Mouse (Mus musculus) urinary bladder, postnatal 36 days (tissue): ENCODE measurements around the gene Ahcy.
"Not testable (repeated sequence)": the region's sequence is repeated elsewhere in the genome, so short reads cannot be mapped to it uniquely, and the experiment has no call there.

ENCODE experiments used
- DNase-seq, 2 experiments: peaks; one replicate each; pipeline ENCODE4 v3.0.0; 2022; ENCODE audit warnings: low spot score in 2 of 2, mixed read lengths in 1 of 2

Ahcy gene

DNA sequence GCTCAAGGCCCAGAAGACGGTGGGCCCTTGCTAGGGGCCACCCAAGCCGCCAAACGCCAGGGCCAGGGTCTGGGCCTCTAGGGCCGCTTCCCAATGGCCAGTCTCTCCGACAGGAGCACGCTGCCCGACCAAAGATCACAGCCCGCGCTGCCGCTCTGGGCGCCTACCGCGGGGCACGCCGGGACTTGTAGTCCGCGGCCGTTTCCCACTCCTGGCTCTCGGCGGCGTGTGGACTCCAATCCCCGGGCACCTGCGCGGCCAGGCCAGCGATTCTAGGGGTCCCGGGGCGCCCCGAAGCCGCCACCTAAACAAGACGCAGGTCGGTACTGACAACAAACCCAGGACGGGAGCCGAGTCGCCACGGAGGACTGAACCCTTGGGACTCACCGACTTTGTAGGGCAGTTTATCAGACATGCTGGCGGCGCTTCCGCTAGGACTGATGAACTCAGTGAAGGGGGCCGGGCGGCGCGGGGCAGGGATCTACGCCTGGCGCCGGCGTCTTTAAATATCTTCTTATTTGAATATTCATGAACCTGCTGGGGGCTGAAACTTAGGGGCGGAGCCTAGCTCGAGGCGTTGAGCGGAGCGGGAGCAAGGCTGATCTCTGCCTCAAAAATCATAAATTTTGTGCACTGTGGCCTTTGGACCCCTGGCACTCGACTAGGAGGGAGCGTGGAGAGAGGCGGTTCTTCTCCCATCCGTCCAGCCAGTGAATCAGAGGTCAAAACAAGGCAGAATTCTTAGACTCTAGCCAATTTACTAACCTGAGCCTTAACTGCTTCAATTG lies at the start of gene Ahcy:
Ahcy (minus strand) TSS at position 520 of the 788 bp plus-strand sequence.
- peak; percentile 86 to 87 for DNase-seq

- no peak for DNase-seq
These were observed 41.0 kb upstream of the Ahcy start for GRCm38 (mm10) chr2:155115216-155115830.

- not testable (repeated sequence) for DNase-seq
These were observed 33.0 kb upstream of the Ahcy start for GRCm38 (mm10) chr2:155107276-155107675.

DNA sequence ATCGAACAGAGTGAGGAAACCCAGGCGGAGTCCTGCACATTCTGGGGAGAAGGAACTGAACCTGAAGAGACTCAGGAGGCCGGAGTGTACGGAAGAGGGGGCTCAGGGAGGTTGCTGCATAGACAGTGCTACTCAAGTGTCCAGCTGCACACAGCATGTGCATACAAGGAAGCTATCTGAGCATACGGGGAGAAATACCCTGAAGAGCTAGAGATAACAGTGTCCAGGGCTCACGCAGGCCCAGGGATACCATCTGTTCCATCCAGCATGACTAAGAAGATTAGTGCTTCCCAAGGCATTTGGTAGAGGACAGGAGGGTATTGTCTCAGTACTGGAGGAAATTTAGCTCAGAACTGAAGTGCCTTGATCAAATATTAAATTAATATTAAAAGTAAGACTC lies 29.3 kb upstream of the Ahcy start:
- DNase-seq = no peak

DNA sequence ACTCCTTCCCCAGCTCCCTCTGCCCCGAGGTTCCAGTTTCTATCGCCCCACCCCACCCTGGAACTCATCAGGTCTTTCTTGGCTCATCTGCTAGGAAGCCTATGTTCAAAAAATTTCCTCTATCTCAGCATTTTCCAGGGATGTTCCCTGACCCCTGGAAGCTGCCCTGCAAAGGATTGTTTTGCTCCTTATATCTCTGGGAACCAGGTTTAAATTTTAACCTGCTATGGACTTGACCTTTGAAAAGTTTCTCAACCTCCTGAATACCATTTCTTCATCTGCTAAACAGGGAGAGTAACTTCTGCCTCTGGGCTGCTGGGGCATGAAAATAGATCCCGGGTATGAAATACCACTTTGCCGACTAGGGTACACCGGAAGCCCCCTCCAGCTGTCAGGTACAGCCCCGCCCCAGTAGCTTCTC lies 27.5 kb upstream of the Ahcy start:
- DNase-seq = no peak

- no peak for DNase-seq
These were observed 26.5 kb upstream of the Ahcy start for GRCm38 (mm10) chr2:155100796-155101259.

DNA sequence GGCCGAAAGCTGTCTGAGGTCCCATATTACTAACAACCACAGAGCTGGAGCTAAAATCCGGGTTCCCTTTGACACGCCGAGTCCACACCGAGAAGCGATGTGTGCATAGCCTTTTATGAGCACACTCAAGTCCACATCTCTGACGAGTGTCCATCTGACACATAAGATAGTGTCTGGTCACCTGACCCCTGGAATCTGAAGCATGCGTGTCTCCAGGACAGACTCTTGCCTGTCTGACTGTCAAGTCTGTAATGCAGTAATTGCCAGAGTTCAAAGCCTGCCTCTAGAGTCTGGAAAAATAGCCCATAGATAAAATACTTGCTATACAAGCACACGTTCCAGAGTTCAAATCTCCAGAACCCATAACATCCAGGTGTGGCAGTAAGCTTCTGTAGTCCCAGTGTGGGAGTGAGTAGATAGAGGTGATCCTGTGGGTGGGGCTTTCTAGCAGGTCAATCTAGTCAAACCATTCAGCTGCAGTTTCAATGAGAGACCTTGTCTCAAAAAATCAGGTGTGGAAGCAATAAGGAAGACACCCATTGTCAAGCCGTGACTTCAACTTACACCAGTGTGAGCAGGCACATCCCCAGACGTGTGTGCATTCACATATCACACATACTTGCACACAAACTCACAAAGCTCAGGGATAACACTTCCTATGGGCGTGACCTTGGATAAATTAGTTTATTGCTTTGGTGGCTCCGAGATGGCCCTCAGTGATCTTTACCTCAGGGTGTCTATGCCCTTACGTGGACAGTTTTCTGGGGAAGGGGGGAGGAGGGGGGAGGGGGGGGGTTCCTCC lies 25.9 kb upstream of the Ahcy start:
- DNase-seq = no peak

GRCm38 (mm10) chr2:155099421-155099820 lies 25.1 kb upstream of the Ahcy start:
- no peak for DNase-seq

DNA sequence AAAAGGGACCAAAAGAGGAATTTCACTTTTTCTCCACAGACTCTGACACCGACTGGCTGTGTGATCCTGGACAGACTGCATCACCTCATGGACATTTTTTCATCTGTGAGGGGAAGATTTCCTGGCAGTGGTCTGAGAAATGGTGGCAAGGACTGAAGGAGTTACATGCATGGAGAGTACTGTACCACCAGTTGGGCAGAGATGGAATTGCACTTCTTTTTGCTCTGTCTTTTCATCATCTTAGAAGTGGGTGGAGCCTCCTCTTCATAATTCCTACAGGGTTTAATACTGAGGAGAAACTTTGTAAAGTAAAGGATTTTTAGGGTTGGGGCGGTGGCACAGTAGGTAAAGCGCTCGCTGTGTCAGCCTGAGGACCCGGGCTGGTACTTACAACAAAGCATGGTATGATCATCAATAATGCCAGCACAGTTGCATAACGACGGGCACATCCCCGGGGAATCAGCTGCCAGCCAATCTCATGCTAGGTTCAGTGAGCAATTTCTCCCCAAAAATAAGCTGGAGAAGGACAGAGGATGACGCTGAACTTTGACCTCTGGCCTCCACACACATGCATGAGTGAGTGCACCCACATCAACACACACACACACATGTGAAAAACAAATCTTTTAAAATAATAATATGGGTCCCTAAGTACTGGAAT lies 24.6 kb upstream of the Ahcy start:
- DNase-seq = peak in 1 of 2 experiments; percentile 9

GRCm38 (mm10) chr2:155093418-155093817 lies 19.1 kb upstream of the Ahcy start:
- no peak for DNase-seq

GRCm38 (mm10) chr2:155091743-155092075 lies 17.4 kb upstream of the Ahcy start:
- no peak for DNase-seq

DNA sequence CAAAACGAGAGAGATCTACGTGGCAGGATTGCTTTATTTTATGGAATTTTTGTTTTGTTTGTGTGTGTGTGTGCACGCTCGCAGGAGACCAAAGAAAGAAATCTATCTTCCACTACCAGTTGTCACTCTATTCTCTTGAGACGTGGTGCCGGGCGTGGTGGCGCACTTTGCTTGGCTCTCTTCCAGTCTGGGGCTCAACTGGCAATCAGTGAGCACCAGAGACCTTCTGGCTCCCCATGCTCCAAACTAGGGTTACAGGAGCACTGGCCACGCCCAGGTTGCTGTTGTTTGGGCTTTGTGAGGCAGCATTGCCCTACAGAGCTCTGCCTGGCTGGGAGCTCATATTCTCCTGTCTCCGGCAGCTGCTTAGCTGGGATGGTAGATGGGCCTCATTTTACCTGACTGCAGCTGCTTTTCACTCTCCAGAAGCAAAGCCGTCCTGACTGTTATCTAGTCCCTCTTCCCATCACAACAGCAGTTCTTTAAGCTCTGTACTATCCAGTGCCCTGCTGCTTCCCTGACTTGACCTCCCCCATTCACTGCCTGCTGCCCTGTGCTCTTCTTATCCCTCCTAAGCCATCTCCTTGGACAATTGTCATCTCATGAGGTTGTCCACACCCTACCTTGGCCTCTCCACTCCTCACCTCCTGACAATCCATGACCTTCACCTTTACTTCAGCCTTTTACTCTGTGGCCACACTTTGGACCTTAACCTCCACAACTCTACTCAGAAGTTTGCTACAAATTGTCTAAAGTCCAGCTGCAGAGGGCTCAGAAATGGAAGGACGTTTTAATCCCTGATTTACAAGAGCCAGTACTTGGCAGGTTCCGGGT lies 16.8 kb upstream of the Ahcy start:
- no peak for DNase-seq

- DNase-seq = no peak
These were observed 14.0 kb upstream of the Ahcy start for GRCm38 (mm10) chr2:155088264-155088663.

DNA sequence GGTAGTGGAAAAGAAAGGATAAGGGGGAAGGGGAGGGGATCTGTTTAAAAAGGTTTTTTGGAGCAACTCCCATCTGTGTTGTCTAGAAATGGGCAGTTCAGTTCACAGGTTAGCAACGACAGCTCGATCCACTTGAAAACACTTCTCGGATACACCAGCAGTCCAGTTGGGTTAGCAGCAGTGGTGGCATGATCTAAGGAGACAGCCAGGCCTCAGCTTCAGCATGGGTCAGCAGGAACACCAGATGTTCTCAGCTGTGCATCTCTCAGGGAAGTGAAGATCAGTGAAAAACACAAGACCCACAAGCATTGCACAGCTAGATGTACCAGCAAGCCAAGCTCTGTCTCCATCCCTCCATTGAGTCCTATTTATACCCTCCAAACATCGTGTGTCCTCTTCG lies 12.0 kb upstream of the Ahcy start:
- no peak for DNase-seq

- no peak for DNase-seq
These were observed 10.2 kb upstream of the Ahcy start for GRCm38 (mm10) chr2:155084546-155084945.

DNA sequence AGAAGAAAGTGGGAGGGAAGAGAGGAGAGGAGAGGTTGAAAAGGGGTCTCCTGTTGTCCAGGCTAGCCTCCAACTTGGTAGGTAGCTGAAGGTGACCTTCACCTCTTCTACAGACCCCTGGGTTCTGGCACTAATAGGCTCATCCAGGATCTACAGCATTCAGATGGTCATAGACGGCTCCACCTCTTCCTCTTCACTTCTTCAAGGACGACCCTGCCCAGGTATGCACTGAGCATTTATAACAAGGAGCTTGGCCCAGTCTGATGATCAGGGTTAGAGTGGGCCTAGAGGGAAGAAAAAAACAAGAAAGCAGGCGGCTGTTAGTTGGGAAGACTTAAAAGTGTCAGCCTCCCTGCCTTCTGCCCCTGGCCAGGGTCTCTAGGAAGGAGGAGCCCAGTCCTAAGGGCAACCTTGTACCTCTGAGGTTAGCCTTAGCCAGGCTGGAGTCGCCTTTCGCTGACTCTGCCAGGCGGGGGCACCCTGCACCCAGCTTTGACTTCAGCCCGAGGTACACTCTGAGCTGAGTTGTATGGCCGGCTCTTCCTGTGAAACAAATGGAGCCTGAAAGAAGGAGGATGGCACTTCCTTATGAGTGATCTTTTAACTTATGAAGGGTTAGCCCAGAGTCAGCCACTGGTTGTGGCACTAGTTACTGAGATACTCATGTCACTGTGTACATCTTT lies 8.0 kb upstream of the Ahcy start:
- DNase-seq = peak; percentile 52 to 72

GRCm38 (mm10) chr2:155081056-155081455 lies 6.8 kb upstream of the Ahcy start:
- no peak for DNase-seq

DNA sequence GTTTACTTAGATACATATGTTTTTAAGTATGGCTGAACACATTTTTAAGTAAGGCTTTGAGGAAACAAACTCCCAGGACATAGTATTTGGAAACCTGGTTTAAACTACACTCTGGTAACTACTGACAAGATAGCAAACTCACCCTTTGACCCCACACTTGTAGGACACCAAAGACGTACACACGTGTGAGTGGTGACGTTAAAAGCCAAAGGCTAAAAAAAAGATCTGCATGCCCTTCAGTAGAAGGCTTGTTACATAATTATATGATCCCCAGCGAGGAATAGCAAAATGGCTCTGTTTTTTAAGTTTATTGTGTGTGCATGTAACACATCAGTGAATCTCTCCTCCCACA lies 5.9 kb upstream of the Ahcy start:
- DNase-seq = no peak

- no peak for DNase-seq
These were observed 5.3 kb upstream of the Ahcy start for GRCm38 (mm10) chr2:155079500-155080178.

DNA sequence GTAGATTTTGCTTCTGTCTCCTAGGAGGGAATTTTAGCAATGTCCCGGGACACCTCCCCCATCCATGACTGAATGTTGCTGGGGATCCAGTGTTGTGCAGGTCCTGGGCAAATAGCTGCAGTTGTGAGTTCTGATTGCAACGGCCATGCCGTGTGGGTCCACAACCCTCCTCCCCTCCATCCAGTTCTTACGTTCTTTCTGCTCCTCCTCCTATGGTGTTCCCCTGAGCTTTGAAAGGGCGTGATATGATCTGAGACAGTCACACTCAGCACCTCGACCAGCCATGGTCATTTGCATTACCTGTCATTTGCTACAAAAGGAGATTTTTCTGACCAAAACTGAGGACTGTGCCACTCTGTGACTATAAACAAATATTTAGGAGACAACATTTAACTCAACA lies 1.4 kb upstream of the Ahcy start:
- no peak for DNase-seq
